Mouse (Mus musculus) hematopoietic stem cell, adult 5-6 weeks (primary cell): ENCODE measurements around the gene Cercam. TPM values are rescaled to one million over a fixed set of nuclear protein-coding genes. Genes with fewer than 3 reads are reported as not detected.

Experiments used
- total RNA-seq: library from RNA; stranded (forward); fragments of 172-1452, 232-1000 nt; gene quantifications from 2 replicates; pipeline ENCODE4 v1.2.3, GENCODE M21; 2017

Gene Cercam
- total RNA-seq, 1 experiment from 2014 or later, result 7.7 TPM

Other genes with a start within 250 kb of the Cercam start
- gene Rapgef1, start 249.4 kb upstream of the Cercam start, total RNA-seq, result 30.3 and 32.4 TPM in 2 replicates
- not detected in 2 replicates for gene Gm13420, start 117.5 kb upstream of the Cercam start, total RNA-seq
- not detected in 2 replicates for gene Gm13547, start 109.9 kb upstream of the Cercam start, total RNA-seq
- 3.6 and 5.3 TPM in 2 replicates for gene Coq4, start 81.7 kb upstream of the Cercam start, total RNA-seq
- 22.0 and 31.3 TPM in 2 replicates for gene Trub2, start 80.7 kb upstream of the Cercam start, total RNA-seq
- 6.4 and 8.6 TPM in 2 replicates for gene Slc27a4, start 66.5 kb upstream of the Cercam start, total RNA-seq
- gene Urm1, start 49.1 kb upstream of the Cercam start, total RNA-seq, result 14.9 and 16.8 TPM in 2 replicates
- 82.9 and 92.5 TPM in 2 replicates for gene Odf2, start 20.1 kb downstream of the Cercam start, total RNA-seq
- 71.4 and 79.7 TPM in 2 replicates for gene Gle1, start 66.3 kb downstream of the Cercam start, total RNA-seq
- gene Sptan1, start 96.4 kb downstream of the Cercam start, total RNA-seq, result 135 and 155 TPM in 2 replicates
- 8.4 and 11.6 TPM in 2 replicates for gene Wdr34, start 179.7 kb downstream of the Cercam start, total RNA-seq
- gene Set, start 188.2 kb downstream of the Cercam start, total RNA-seq, result 1,010 and 1,764 TPM in 2 replicates
- 20.9 and 24.7 TPM in 2 replicates for gene Pkn3, start 208.5 kb downstream of the Cercam start, total RNA-seq
- gene Zdhhc12, start 224.5 kb downstream of the Cercam start, total RNA-seq, result 5.4 and 6.5 TPM in 2 replicates